Mouse (Mus musculus) neural tube, embryonic 14.5 days (tissue): ENCODE data around the gene Mpv17l2. TPM values are rescaled to one million over a fixed set of nuclear protein-coding genes. Genes with fewer than 3 reads are reported as not detected.

ENCODE experiments used
- ATAC-seq: fragments of 200-750 bp; cut with Nextera tagmentation; 2 replicates; pipeline ENCODE4 v1.8.0; 2017; ENCODE audit warnings: low read depth, mild to moderate bottlenecking, moderate TSS enrichment, moderate library complexity
- H3K27ac ChIP-seq: fragments of 300-500 bp; sonication (generic); 2 replicates; pipeline ENCODE4 v1.5.1; 2014; ENCODE audit warnings: low read depth, mild to moderate bottlenecking, control low read depth, low read length, moderate library complexity, mixed read lengths
- H3K27me3 ChIP-seq: fragments of 300-500 bp; sonication (generic); 2 replicates; pipeline ENCODE4 v1.6.1; 2014; ENCODE audit warnings: low read length; ENCODE audit not compliant: control insufficient read depth, insufficient read depth
- H3K36me3 ChIP-seq: fragments of 300-500 bp; sonication (generic); 2 replicates; pipeline ENCODE4 v1.6.1; 2014; ENCODE audit warnings: low read length, mixed read lengths; ENCODE audit not compliant: control insufficient read depth, insufficient read depth
- H3K4me1 ChIP-seq: fragments of 300-500 bp; sonication (generic); 2 replicates; pipeline ENCODE4 v1.6.1; 2014; ENCODE audit warnings: low read length; ENCODE audit not compliant: control insufficient read depth, insufficient read depth
- H3K4me2 ChIP-seq: fragments of 300-500 bp; sonication (generic); 2 replicates; pipeline ENCODE4 v1.6.1; 2014; ENCODE audit warnings: mild to moderate bottlenecking, low read depth, low read length, control low read depth
- H3K4me3 ChIP-seq: fragments of 300-500 bp; sonication (generic); 2 replicates; pipeline ENCODE4 v1.5.1; 2014; ENCODE audit warnings: low read depth, low read length, control low read depth, mixed read lengths
- H3K9ac ChIP-seq: fragments of 300-500 bp; sonication (generic); replicated peaks from 2 replicates; pipeline ENCODE4 v1.6.1; 2014; ENCODE audit warnings: low read depth, mild to moderate bottlenecking, control low read depth, low read length, mixed read lengths
- H3K9me3 ChIP-seq: fragments of 300-500 bp; sonication (generic); 2 replicates; pipeline ENCODE4 v1.6.1; 2016; ENCODE audit warnings: low read length; ENCODE audit not compliant: control insufficient read depth
- WGBS: fragments of 180-500 bp; shearing (Covaris S2); extraction: QIAGEN DNeasy Blood & Tissue Kit; methylation state at CpG from one replicate; pipeline ENCODE4 v1.1.7; 2014; 5-methylcytosine and 5-hydroxymethylcytosine counted together
- polyA plus RNA-seq: library from polyadenylated mRNA; unstranded; fragments of >200 nt; fragmentation: Nextera tagmentation; extraction: Ambion mirVana; gene quantifications from 2 replicates; pipeline ENCODE4 v1.2.1, GENCODE M21; 2014

Gene Mpv17l2
- polyA plus RNA-seq, result 36.5 and 41.2 TPM in 2 replicates

GRCm38 (mm10) chr8:70760775-70761406 is at the start of gene Mpv17l2:
Gene Mpv17l2, minus strand, starts transcription at chr8:70760946.
- under 1% methylated on average over 55 of the region's 55 CpGs for WGBS
- Histone ChIP-seq H3K9me3 (no peaks in the 10 kb centered on the region), H3K4me3 (peak within 1 kb of the TSS; percentile 64), H3K9ac (peak within 1 kb of the TSS; percentile 76), H3K27ac (peak within 1 kb of the TSS; percentile 82), H3K27me3 (no peaks in the 10 kb centered on the region), H3K36me3 (peaks cover 18% of the 10 kb centered on the region; the same call in 1 of the 2 replicates), H3K4me1 (peaks cover 20% of the 10 kb centered on the region), H3K4me2 (peak within 1 kb of the TSS; percentile 98)
- peak; percentile 96 for ATAC-seq

DNA sequence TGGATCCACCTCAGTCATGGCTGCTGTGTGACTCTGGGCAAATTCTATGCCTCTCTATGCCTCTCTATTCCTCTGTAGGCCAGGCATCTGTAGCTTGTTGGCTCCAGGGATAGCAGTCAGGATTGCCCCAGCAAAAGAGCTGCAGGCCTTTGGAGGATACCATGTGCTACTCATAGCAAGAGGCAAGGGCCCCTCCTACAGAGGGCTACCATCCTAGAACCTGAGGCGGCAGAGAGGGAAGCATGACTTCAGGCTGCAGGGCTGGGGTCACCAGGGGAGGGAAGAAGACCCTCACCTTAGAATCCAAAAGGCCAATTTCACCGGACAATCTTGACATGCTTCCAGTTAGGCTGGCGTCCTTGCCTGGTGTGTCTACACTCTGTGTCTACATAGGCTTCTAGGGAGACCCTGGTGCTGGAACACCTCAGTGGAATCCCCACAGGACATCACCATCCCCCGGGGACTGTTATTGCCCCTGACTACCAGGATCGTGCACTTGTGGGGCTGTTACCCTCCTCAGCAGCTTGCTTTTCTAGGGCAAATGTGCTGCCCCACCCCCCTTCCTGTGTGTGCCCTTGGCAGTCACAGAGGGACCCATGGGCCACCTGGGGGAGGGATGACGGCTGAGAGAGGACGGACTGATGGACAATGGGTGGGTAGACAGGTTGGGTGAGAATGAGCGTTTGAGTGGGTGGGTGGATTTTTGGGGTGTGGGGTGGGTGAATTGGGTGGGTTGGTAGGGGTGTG is 48.4 kb upstream of the Mpv17l2 start:
- no peak for ATAC-seq
- no peak overlapping the region for H3K9ac ChIP-seq
- H3K36me3 ChIP-seq, result no peaks in the 10 kb centered on the region
- H3K4me3 ChIP-seq, result no peak overlapping the region
- no peak overlapping the region for H3K27ac ChIP-seq
- H3K9me3 ChIP-seq, result no peaks in the 10 kb centered on the region
- peaks cover 9% of the 10 kb centered on the region; the same call in 1 of the 2 replicates for H3K27me3 ChIP-seq
- 78% methylated on average over 8 of the region's 8 CpGs for WGBS
- no peak overlapping the region for H3K4me2 ChIP-seq
- no peaks in the 10 kb centered on the region for H3K4me1 ChIP-seq

DNA sequence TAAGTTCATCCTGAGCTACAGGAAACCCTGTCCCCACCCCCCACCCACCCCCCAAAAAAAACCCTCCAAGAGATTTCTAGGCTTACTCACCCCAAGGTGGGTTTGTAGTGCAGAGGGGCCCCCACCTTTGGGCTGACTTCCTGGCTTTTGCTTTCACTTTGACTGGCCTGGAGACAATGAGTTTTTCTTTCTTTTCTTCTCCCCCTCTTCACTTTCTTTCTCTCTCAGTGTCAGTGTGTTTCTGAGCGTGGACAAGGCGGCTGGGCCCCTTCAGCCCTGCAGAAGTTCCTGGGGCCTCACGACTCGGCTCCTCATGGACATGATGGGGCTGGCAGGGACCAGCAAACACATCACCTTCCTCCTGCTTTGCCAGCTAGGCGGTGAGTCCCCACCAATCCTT is 47.5 kb upstream of the Mpv17l2 start, which contains the start of gene Il12rb1:
Gene Il12rb1, plus strand, starts transcription at position 211 of the 400 bp plus-strand sequence.
- Histone ChIP-seq H3K9ac (no peak within 1 kb of the TSS), H3K4me2 (no peak within 1 kb of the TSS), H3K4me3 (no peak within 1 kb of the TSS), H3K27ac (no peak within 1 kb of the TSS), H3K27me3 (peaks cover 16% of the 10 kb centered on the region; the same call in 1 of the 2 replicates), H3K9me3 (no peaks in the 10 kb centered on the region), H3K4me1 (peaks cover 5% of the 10 kb centered on the region; the same call in 1 of the 2 replicates), H3K36me3 (no peaks in the 10 kb centered on the region)
- 57% methylated on average over 5 of the region's 5 CpGs for WGBS
- ATAC-seq, result no peak

- no peaks in the 10 kb centered on the region for H3K9me3 ChIP-seq
- no peak overlapping the region for H3K4me2 ChIP-seq
- H3K4me3 ChIP-seq, result no peak overlapping the region
- peaks cover 16% of the 10 kb centered on the region for H3K27me3 ChIP-seq
- WGBS, result 68% methylated on average over 1 of the region's 1 CpGs
- peaks cover 5% of the 10 kb centered on the region; the same call in 1 of the 2 replicates for H3K4me1 ChIP-seq
- H3K9ac ChIP-seq, result no peak overlapping the region
- H3K36me3 ChIP-seq, result no peaks in the 10 kb centered on the region
- no peak overlapping the region for H3K27ac ChIP-seq
- ATAC-seq, result no peak
These were observed 46.6 kb upstream of the Mpv17l2 start for GRCm38 (mm10) chr8:70807304-70807703.

GRCm38 (mm10) chr8:70806541-70806940 is 45.8 kb upstream of the Mpv17l2 start:
- Histone ChIP-seq H3K9ac (no peak overlapping the region), H3K9me3 (no peaks in the 10 kb centered on the region), H3K4me2 (no peak overlapping the region), H3K4me3 (no peak overlapping the region), H3K27ac (no peak overlapping the region), H3K27me3 (peaks cover 16% of the 10 kb centered on the region), H3K4me1 (peaks cover 5% of the 10 kb centered on the region; the same call in 1 of the 2 replicates), H3K36me3 (no peaks in the 10 kb centered on the region)
- 75% methylated on average over 4 of the region's 4 CpGs for WGBS
- ATAC-seq, result no peak

GRCm38 (mm10) chr8:70804481-70805206 is 43.9 kb upstream of the Mpv17l2 start, which contains the start of gene Mast3:
Gene Mast3, minus strand, starts transcription at chr8:70805054.
- H3K4me1 ChIP-seq, result peaks cover 5% of the 10 kb centered on the region; the same call in 1 of the 2 replicates
- ATAC-seq, result peak; percentile 87
- H3K9me3 ChIP-seq, result no peaks in the 10 kb centered on the region
- H3K27me3 ChIP-seq, result peaks cover 17% of the 10 kb centered on the region
- peak within 1 kb of the TSS; percentile 44 for H3K4me3 ChIP-seq
- H3K4me2 ChIP-seq, result peak within 1 kb of the TSS; percentile 65
- 1% methylated on average over 44 of the region's 45 CpGs for WGBS
- peak within 1 kb of the TSS; percentile 25; the same call in 1 of the 2 replicates for H3K9ac ChIP-seq
- H3K36me3 ChIP-seq, result no peaks in the 10 kb centered on the region
- no peak within 1 kb of the TSS for H3K27ac ChIP-seq

DNA sequence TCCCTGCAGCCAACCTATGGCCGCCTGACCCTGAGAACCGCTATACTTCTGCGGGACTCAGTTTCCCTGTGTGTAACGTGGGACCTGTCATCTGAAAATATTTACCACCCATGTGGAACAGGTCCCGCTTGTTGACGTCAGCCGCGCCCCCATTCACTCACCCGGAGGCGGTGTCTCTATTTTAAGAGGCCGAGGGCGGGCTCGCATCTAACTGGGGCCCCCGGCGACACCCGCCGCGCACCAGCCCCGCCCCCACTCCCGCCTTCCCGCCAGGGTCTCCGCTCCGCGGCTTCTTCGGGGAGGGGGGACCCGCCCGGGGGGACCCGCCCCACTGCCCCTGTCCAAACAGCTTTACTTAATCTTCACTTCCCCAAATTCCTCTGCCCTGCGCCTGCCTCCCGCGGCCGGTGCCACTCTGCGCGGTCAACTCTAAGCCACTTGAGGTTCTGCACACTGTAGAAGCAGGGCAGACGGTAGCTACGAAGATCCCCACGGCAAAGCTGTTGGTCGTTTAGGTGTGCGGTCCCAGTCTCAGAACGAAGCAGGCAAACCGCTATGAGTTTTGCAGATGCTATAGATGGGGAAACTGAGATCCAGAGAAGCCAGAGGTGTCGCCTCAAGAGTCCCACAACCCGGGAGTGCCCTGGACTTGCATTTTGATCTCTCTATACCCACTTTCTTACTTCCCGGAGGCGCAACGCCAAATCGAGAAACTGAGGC is 43.2 kb upstream of the Mpv17l2 start:
- H3K36me3 ChIP-seq, result no peaks in the 10 kb centered on the region
- H3K4me3 ChIP-seq, result peak overlapping the region; percentile 44
- H3K4me1 ChIP-seq, result peaks cover 5% of the 10 kb centered on the region; the same call in 1 of the 2 replicates
- ATAC-seq, result 0 out of 2 replicates have a peak, but pooled peaks have one; percentile 15
- 0 out of 2 replicates have a peak overlapping the region, but pooled peaks have one; percentile 25 for H3K9ac ChIP-seq
- no peak overlapping the region for H3K27ac ChIP-seq
- H3K27me3 ChIP-seq, result peaks cover 23% of the 10 kb centered on the region
- no peaks in the 10 kb centered on the region for H3K9me3 ChIP-seq
- WGBS, result 2% methylated on average over 44 of the region's 47 CpGs
- peak overlapping the region; percentile 65 for H3K4me2 ChIP-seq

GRCm38 (mm10) chr8:70802786-70803510 is 42.2 kb upstream of the Mpv17l2 start:
- Histone ChIP-seq H3K4me2 (no peak overlapping the region), H3K9me3 (no peaks in the 10 kb centered on the region), H3K4me1 (peaks cover 9% of the 10 kb centered on the region; the same call in 1 of the 2 replicates), H3K27ac (no peak overlapping the region), H3K4me3 (no peak overlapping the region), H3K9ac (no peak overlapping the region), H3K27me3 (peaks cover 25% of the 10 kb centered on the region), H3K36me3 (no peaks in the 10 kb centered on the region)
- WGBS, result 73% methylated on average over 11 of the region's 11 CpGs
- no peak for ATAC-seq
